Mouse (Mus musculus): ENCODE measurements around the gene Jmjd8. TPM values are rescaled to one million over a fixed set of nuclear protein-coding genes. Genes with fewer than 3 reads are reported as not detected.
"Not testable (repeated sequence)": the region's sequence is repeated elsewhere in the genome, so short reads cannot be mapped to it uniquely, and the experiment has no call there.

Jmjd8 gene
- polyA plus RNA-seq, 1 experiment: 29.2 TPM

DNA sequence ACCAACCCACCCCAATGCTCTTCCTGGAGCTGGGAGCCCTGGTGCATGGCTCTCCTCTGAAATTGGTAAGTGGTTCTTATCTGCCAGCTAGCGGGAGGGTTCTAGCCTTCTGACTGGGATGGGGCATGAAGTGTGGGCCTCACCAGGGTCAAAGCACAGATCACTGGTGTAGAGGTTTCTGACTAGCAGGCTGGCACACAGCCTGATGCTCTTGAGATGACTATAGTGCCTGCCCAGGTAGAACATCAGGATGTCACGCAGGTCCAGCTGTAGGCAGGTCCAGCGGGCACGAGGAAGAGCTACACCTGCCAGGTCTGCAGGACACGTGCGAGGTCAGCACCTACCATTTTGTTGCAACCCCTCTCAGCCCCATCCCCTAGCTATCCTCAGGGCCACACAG is 31.6 kb downstream of the Jmjd8 start:
- Histone ChIP-seq H3K4me1 (ENCODE audit: control insufficient read depth, insufficient read depth, insufficient read length, low read length) (no peaks in the 10 kb centered on the region), H3K27ac (replicated peaks; ENCODE audit: low read depth, low read length) (no peak overlapping the region), H3K4me3 (ENCODE audit: insufficient read depth, low read depth, low read length) (no peak overlapping the region)

DNA sequence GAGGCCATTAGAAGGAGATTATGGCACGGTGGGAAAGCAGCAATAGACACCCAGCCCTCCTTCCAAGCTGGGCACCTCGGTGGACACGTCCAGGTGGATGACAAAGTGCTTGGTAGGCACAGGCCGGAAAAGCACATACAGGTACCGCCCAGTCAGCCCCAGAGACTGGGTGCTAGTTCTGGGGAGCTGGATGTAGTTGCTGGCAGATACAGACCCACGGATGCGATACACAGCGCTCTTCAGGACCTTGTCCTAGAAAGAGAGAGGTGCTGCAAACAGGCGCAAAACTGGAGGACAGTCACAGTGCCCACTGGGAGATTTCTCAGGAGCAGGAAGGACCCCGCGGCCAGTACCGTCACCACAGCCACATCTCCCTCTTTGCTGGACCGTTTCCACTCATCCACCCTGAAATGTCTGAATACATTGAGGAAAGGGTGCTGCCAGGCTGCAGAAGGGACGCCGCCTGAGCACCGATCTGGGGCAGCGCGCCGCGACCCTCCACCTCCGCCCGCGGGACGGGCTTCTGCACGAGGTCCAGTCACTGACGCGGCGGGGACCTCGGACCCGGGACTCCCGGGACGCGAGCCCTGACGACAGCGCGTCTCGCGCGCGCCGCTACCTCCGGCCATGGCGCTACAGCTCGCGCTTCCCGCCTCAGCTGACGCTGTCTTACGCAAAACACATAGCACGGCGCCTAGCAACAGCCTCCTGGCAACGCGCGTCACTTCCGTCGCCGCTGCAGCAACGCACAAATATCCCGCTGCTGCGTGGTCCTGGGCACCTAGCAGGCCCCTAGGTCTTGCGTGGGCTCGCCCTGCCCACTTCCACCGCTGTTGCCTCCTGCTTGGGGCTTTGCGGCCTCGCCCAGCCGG is 32.4 kb downstream of the Jmjd8 start, which contains the start of gene Wdr90:
TSS of gene Wdr90 (minus strand) at position 670 of the 872 bp plus-strand sequence.
- H3K4me1 ChIP-seq (ENCODE audit: control insufficient read depth, insufficient read depth, insufficient read length, low read length): no peaks in the 10 kb centered on the region
- H3K4me3 ChIP-seq (ENCODE audit: insufficient read depth, low read depth, low read length): peak within 1 kb of the TSS; percentile 59
- H3K27ac ChIP-seq (replicated peaks; ENCODE audit: low read depth, low read length): peak within 1 kb of the TSS; percentile 33

DNA sequence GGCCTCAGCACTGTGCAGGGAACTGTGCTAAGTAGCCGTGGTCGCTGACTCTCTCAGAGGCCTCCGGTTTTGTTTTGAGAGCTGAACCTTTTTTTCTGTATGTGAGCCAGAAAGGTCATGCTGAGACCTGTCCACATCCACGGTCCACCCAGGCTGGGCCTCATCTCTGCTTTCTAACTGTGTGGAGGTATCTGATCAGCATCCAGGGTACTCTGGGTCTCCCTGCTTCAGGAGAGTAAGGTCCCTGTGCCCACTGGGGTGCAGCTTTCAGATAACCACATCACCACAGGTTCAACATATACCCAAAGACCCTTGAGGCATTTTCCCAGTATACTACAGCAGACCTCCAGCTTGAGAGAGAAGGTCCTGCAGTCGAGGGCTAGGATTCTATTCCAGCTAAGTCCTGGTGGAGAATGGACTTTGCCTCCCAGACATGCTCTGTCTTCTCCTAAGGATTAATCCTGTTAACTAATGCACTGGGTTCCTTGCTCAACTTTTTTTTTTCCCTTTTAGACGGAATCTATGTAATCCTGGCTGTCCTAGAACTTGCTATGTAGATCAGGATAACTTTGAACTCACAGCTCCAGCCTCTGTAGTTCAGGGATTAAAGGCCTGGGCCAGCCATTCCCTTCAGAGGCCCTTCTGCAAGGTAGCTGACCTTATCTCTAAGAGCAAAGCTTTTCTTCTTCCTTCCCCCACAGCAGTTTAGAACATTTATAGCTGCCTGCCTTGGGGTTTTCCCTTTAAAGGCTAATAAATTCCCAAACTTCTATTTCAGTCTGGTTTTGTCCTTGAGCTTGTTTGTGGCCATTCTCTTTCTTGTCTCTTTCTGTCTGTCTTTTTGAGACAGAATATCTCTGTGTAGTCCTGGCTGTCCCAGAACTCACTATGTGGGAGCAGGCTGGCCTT is 33.3 kb downstream of the Jmjd8 start:
- Histone ChIP-seq H3K4me1 (ENCODE audit: control insufficient read depth, insufficient read depth, insufficient read length, low read length) (no peaks in the 10 kb centered on the region), H3K27ac (replicated peaks; ENCODE audit: low read depth, low read length) (peak overlapping the region; percentile 33), H3K4me3 (ENCODE audit: insufficient read depth, low read depth, low read length) (peak overlapping the region; percentile 59)

GRCm38 (mm10) chr17:25863681-25864080 is 35.0 kb downstream of the Jmjd8 start:
- Histone ChIP-seq H3K4me1 (ENCODE audit: control insufficient read depth, insufficient read depth, insufficient read length, low read length) (no peaks in the 10 kb centered on the region), H3K27ac (replicated peaks; ENCODE audit: low read depth, low read length) (no peak overlapping the region), H3K4me3 (ENCODE audit: insufficient read depth, low read depth, low read length) (no peak overlapping the region)

DNA sequence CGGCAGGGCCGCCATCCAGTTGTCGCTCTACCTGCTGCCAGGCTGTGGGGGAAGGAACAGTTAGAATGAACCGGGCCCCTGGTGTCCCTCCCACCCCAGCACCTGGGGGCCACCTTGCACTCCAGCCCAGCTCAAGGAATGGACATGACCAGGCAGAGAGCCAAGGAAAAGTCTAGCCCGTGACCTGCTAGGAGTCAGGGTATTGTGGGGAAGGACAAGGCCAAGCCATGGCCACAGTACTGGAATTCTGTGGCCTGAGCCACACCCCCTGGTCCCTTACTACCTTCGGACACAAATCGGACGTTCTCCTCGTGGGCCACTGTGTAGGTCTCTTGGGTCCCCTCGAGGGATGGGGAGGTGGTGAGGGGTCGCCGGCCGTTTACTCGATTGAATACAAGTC is 35.6 kb downstream of the Jmjd8 start:
- H3K27ac ChIP-seq (replicated peaks; ENCODE audit: low read depth, low read length): no peak overlapping the region
- no peak overlapping the region for H3K4me3 ChIP-seq (ENCODE audit: insufficient read depth, low read depth, low read length)
- H3K4me1 ChIP-seq (ENCODE audit: control insufficient read depth, insufficient read depth, insufficient read length, low read length): 0 out of 2 replicates have a peak, but pooled peaks cover 3% of the 10 kb centered on the region

DNA sequence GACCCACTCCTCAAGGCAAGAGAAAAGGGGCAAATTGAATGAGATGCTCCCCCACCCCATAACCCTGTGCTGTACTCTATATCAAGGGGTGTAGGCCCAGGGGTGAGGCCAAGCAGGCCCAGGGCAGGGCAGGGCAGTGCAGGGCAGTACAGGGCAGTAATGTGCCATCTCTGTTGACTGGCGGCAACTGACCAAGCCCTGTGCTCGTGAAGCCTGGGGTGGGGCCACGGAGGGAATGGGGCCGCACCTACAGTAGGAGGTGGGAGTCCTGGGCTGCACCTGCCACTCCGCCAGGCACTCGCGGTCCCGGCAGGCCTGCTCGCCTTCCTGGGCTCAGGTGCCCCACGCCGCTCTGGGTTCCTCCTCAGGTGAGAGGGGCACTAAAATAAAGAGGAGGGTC is 36.6 kb downstream of the Jmjd8 start:
- H3K4me1 ChIP-seq (ENCODE audit: control insufficient read depth, insufficient read depth, insufficient read length, low read length): 0 out of 2 replicates have a peak, but pooled peaks cover 3% of the 10 kb centered on the region
- peak overlapping the region; percentile 62; the same call in 1 of the 2 replicates for H3K4me3 ChIP-seq (ENCODE audit: insufficient read depth, low read depth, low read length)
- peak overlapping the region; percentile 93 for H3K27ac ChIP-seq (replicated peaks; ENCODE audit: low read depth, low read length)

DNA sequence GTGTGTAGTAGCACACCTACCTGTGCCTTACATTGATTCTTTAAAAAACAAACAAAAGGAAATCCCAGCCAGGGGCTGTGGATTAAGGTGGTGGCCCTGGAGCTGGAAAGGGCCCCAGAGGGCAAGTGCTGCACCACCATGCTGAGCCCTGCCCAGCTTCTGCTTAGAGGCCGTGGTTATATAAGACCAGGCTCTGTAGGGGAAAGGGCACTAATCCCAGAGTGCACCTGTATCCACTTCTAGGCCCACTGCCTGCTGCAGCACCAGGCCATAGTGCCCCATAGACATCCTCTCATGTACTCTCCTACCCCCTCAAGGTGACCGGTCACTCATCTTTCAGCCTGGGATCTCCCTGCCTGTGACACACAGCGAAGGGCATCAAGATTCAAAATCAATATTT is 37.5 kb downstream of the Jmjd8 start:
- H3K4me1 ChIP-seq (ENCODE audit: control insufficient read depth, insufficient read depth, insufficient read length, low read length): 0 out of 2 replicates have a peak, but pooled peaks cover 3% of the 10 kb centered on the region
- peak overlapping the region; percentile 62 for H3K4me3 ChIP-seq (ENCODE audit: insufficient read depth, low read depth, low read length)
- peak overlapping the region; percentile 93 for H3K27ac ChIP-seq (replicated peaks; ENCODE audit: low read depth, low read length)

DNA sequence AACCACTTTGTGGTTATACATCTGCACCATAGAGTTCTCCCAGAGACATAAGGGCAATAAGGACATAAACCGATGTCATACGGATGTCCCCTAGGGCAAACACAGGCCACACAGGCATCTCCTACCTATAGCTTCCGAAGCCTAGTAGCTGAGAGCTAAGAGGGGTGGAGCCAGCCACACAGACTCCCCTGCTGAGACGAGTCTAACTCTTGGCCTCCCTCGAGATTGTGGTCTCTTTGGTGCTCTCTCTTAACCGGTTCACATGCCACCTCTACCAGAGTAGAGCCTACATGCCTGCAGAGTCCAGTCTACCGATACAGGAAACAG is 38.8 kb downstream of the Jmjd8 start:
- peak overlapping the region; percentile 92 for H3K27ac ChIP-seq (replicated peaks; ENCODE audit: low read depth, low read length)

DNA sequence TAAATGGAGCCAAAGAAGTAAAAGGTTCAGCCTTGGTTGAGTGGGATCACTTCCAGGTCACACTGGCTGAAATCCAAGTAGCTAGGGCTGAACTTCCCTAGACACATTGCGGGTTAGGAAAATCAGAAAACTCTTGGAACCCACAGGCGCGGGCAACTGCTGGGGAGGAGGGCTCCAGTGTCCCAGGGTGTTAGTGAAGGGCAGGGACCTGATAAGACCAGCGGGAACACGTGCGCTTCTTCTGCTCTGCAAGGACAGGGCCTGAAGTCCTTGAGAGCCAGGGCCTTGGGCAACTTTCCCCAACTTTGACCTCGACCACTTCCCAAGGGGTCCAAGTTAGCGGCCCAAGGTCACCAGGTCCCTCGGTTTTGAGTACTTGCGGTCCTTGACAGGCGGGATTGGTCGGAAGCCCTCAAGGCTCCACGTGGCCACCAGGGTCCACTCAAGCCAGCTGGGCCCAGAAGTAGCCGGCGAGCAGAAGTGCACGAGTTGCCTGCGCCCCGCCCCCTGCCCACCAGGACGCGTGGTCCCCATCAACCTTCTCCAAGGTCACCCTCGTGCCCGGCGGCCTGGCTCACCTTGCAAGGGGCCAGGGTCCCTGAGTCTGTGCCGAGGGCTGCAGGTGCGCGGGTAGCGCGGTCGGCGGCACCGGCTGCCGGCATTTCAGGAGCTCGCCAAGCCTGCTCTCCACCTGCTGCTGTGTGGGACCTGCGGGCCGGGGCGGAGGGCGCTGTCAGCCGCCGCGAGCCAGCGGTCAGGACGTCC is 39.4 kb downstream of the Jmjd8 start:
- Histone ChIP-seq H3K27ac (replicated peaks; ENCODE audit: low read depth, low read length) (peak overlapping the region; percentile 92), H3K4me1 (ENCODE audit: control insufficient read depth, insufficient read depth, insufficient read length, low read length) (0 out of 2 replicates have a peak, but pooled peaks cover 3% of the 10 kb centered on the region), H3K4me3 (ENCODE audit: insufficient read depth, low read depth, low read length) (peak overlapping the region; percentile 89)

More for the DNA sequence above, 38.8 kb downstream of the Jmjd8 start:
- Histone ChIP-seq H3K4me1 (ENCODE audit: control insufficient read depth, insufficient read depth, insufficient read length, low read length) (0 out of 2 replicates have a peak, but pooled peaks cover 3% of the 10 kb centered on the region), H3K4me3 (ENCODE audit: insufficient read depth, low read depth, low read length) (peak overlapping the region; percentile 89)

DNA sequence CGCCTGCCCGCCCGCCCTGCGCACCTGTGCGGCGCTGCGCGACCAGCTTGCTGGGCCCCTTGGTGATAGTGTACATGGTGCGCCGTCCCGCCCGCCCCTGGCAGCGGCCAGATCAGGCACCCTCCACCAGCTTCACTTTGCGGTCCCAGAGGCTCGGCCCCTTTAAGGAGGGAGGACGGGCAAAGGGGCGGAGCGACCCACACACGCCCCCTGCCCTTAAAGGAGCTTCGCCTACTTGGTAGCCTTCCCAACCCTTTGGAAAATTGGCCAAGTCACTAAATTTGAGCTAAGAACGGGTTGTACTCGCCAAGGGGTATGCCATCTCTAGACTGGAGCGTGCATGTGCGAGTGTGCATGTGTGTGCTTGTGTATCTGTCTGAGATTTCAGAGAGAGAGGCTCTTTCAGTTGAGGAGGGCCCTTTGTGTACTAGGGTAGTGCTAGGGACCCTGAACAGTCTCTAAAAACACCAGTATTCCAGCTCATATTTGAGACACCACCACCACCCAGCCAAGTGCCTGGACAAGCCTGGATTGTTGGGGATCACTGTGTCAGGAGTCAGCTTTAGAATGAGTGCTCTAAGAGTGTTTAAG is 40.0 kb downstream of the Jmjd8 start, which contains the start of gene Mcrip2:
TSS of gene Mcrip2 (minus strand) at position 164 of the 591 bp plus-strand sequence.
- Histone ChIP-seq H3K4me3 (ENCODE audit: insufficient read depth, low read depth, low read length) (peak within 1 kb of the TSS; percentile 89), H3K27ac (replicated peaks; ENCODE audit: low read depth, low read length) (peak within 1 kb of the TSS; percentile 92), H3K4me1 (ENCODE audit: control insufficient read depth, insufficient read depth, insufficient read length, low read length) (0 out of 2 replicates have a peak, but pooled peaks cover 3% of the 10 kb centered on the region)

DNA sequence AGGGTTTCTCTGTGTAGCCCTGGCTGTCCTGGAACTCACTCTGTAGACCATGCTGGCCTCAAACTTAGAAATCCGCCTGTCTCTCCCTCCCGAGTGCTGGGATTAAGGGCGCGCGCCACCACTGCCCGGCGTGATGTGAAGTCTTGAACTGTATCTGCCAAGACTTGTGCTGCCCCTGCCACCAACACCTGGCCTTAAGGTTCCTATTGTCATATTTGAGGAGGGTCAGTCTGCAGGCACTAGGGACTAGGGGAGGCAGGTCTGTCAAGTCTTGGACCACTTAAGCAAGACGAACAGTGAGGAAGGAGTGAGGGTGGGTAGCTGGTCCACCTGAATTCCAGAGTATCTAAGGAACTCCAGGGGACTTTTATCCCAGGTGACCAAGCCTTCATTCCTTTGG is 40.8 kb downstream of the Jmjd8 start:
- Histone ChIP-seq H3K4me3 (ENCODE audit: insufficient read depth, low read depth, low read length) (no peak overlapping the region), H3K4me1 (ENCODE audit: control insufficient read depth, insufficient read depth, insufficient read length, low read length) (peaks cover 5% of the 10 kb centered on the region; the same call in 1 of the 2 replicates)

DNA sequence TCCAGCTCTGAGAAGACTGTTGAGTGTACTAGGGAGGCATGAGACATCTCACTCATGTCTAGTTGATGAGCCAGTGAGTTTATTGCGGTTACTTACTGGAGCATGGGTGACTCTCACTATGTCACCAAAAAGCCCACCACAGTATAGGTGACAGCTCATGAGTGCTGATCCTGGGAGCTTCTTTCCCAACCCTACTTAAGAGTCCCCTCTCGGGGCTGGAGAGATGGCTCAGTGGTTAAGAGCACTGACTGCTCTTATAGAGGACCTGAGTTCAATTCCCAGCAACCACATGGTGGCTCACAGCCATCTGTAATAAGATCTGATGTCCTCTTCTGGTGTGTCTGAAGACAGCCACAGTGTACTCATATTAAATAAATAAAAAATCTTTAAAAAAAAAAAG is 41.3 kb downstream of the Jmjd8 start:
- H3K4me3 ChIP-seq (ENCODE audit: insufficient read depth, low read depth, low read length): no peak overlapping the region
- peaks cover 5% of the 10 kb centered on the region; the same call in 1 of the 2 replicates for H3K4me1 ChIP-seq (ENCODE audit: control insufficient read depth, insufficient read depth, insufficient read length, low read length)
- no peak overlapping the region for H3K27ac ChIP-seq (replicated peaks; ENCODE audit: low read depth, low read length)

More for the DNA sequence above, 40.8 kb downstream of the Jmjd8 start:
- H3K27ac ChIP-seq (replicated peaks; ENCODE audit: low read depth, low read length): no peak overlapping the region

GRCm38 (mm10) chr17:25871566-25871965 is 42.9 kb downstream of the Jmjd8 start:
- H3K4me3 ChIP-seq (ENCODE audit: insufficient read depth, low read depth, low read length); H3K27ac ChIP-seq (replicated peaks; ENCODE audit: low read depth, low read length): not testable (repeated sequence)
- H3K4me1 ChIP-seq (ENCODE audit: control insufficient read depth, insufficient read depth, insufficient read length, low read length): peaks cover 12% of the 10 kb centered on the region; the same call in 1 of the 2 replicates

GRCm38 (mm10) chr17:25872676-25873075 is 44.0 kb downstream of the Jmjd8 start:
- Histone ChIP-seq H3K4me3 (ENCODE audit: insufficient read depth, low read depth, low read length) (no peak overlapping the region), H3K27ac (replicated peaks; ENCODE audit: low read depth, low read length) (no peak overlapping the region), H3K4me1 (ENCODE audit: control insufficient read depth, insufficient read depth, insufficient read length, low read length) (peaks cover 12% of the 10 kb centered on the region; the same call in 1 of the 2 replicates)

Measured in brown adipose tissue, adult 24 weeks (tissue).